Mouse (Mus musculus): ENCODE data around the gene Rdh1.

Rdh1 gene

GRCm38 (mm10) chr10:127759181-127760110 is at the start of gene Rdh1, which contains the start of gene Rdh16f1:
Gene Rdh1 (plus strand): TSS chr10:127759721.
Gene Rdh16f1 (plus strand): TSS chr10:127759787.
- in situ Hi-C loops (cut with MboI): no loop called here

GRCm38 (mm10) chr10:127710331-127710730 is 49.2 kb upstream of the Rdh1 start:
- in situ Hi-C loops (cut with MboI): no loop called here

GRCm38 (mm10) chr10:127712736-127713135 is 46.8 kb upstream of the Rdh1 start:
- in situ Hi-C loops (cut with MboI): no loop called here

- in situ Hi-C loops (cut with MboI): no loop called here
These were observed 37.7 kb upstream of the Rdh1 start for GRCm38 (mm10) chr10:127721671-127722418.

- in situ Hi-C loops (cut with MboI): no loop called here
These were observed 35.3 kb upstream of the Rdh1 start, which contains the start of gene Tac2 for GRCm38 (mm10) chr10:127724178-127724577. Gene Tac2 (plus strand): TSS chr10:127724478.

GRCm38 (mm10) chr10:127725136-127725535 is 34.4 kb upstream of the Rdh1 start:
- in situ Hi-C loops (cut with MboI): no loop called here

GRCm38 (mm10) chr10:127728437-127728836 is 31.1 kb upstream of the Rdh1 start:
- in situ Hi-C loops (cut with MboI): no loop called here

GRCm38 (mm10) chr10:127730285-127730932 is 29.1 kb upstream of the Rdh1 start:
- in situ Hi-C loops (cut with MboI): loop anchor here (10.0 kb wide), 1 partner anchor 86 kb away; the partner anchor contains the start of gene Stat6

- in situ Hi-C loops (cut with MboI): loop anchor here (10.0 kb wide), 1 partner anchor 86 kb away; the partner anchor contains the start of gene Stat6
These were observed 28.6 kb upstream of the Rdh1 start for GRCm38 (mm10) chr10:127730933-127731310.

- in situ Hi-C loops (cut with MboI): loop anchor here (10.0 kb wide), 1 partner anchor 87 kb away; the partner anchor contains the start of gene Stat6
These were observed 28.1 kb upstream of the Rdh1 start for GRCm38 (mm10) chr10:127731397-127731796.

- in situ Hi-C loops (cut with MboI): loop anchor here (10.0 kb wide), 1 partner anchor 90 kb away; the partner anchor contains the start of gene Stat6
These were observed 25.1 kb upstream of the Rdh1 start for GRCm38 (mm10) chr10:127734434-127734833.

- in situ Hi-C loops (cut with MboI): loop anchor here (10.0 kb wide), 1 partner anchor 91 kb away; the partner anchor contains the start of gene Stat6
These were observed 23.3 kb upstream of the Rdh1 start for GRCm38 (mm10) chr10:127736266-127736665.

- in situ Hi-C loops (cut with MboI): loop anchor here (10.0 kb wide), 1 partner anchor 92 kb away; the partner anchor contains the start of gene Stat6
These were observed 22.6 kb upstream of the Rdh1 start for GRCm38 (mm10) chr10:127736916-127737315.

GRCm38 (mm10) chr10:127737552-127737951 is 22.0 kb upstream of the Rdh1 start:
- in situ Hi-C loops (cut with MboI): loop anchor here (10.0 kb wide), 1 partner anchor 93 kb away; the partner anchor contains the start of gene Stat6

GRCm38 (mm10) chr10:127738151-127738882 is 21.2 kb upstream of the Rdh1 start:
- in situ Hi-C loops (cut with MboI): loop anchor here (10.0 kb wide), 1 partner anchor 94 kb away; the partner anchor contains the start of gene Stat6

GRCm38 (mm10) chr10:127739083-127739660 is 20.3 kb upstream of the Rdh1 start, which contains the start of gene Zbtb39:
Gene Zbtb39 (plus strand): TSS chr10:127739538.
- in situ Hi-C loops (cut with MboI): loop anchor here (10.0 kb wide), 1 partner anchor 94 kb away; the partner anchor contains the start of gene Stat6

GRCm38 (mm10) chr10:127739661-127740161 is 19.8 kb upstream of the Rdh1 start:
- in situ Hi-C loops (cut with MboI): loop anchor here (10.0 kb wide), 1 partner anchor 95 kb away; the partner anchor contains the start of gene Stat6

- in situ Hi-C loops (cut with MboI): no loop called here
These were observed 14.9 kb upstream of the Rdh1 start for GRCm38 (mm10) chr10:127744661-127745060.

GRCm38 (mm10) chr10:127745886-127746285 is 13.6 kb upstream of the Rdh1 start:
- in situ Hi-C loops (cut with MboI): no loop called here

GRCm38 (mm10) chr10:127747254-127747653 is 12.3 kb upstream of the Rdh1 start:
- in situ Hi-C loops (cut with MboI): no loop called here
